Mouse (Mus musculus): ENCODE results near the gene Lyzl4. TPM values are rescaled to one million over a fixed set of nuclear protein-coding genes. Genes with fewer than 3 reads are reported as not detected.

Lyzl4 gene
- polyA plus RNA-seq, 1 experiment from 2014 or later: not detected

DNA sequence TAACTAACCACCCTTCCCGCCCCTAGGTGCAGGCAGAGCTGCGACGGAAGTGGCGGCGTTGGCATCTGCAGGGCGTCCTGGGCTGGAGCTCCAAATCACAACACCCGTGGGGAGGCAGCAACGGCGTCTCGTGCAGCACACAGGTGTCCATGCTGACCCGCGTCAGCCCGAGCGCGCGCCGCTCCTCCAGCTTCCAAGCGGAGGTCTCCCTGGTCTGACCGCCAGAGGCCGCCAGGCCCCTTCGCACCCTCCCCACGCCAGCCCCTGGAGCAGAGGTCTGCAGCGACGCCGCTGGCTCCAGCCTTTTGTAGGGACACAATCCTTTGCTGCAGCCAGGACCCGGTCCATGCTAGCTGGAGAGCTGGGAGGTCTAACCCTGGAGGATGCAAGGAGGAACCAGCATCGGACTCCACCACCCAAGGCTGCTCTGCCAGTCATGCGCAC lies 27.5 kb upstream of the Lyzl4 start:
- H3K9me3 ChIP-seq (ENCODE audit: low read depth, low read length): no peaks in the 10 kb centered on the region
- H3K4me1 ChIP-seq (ENCODE audit: insufficient read depth): peaks cover 8% of the 10 kb centered on the region
- WGBS: 1% methylated on average over 28 of the region's 28 CpGs
- H3K9ac ChIP-seq: peak overlapping the region; percentile 46
- peak overlapping the region; percentile 58 for H3K4me2 ChIP-seq
- H3K4me3 ChIP-seq (ENCODE audit: low read depth, low read length): peak overlapping the region; percentile 24
- no peak overlapping the region for H3K27ac ChIP-seq (ENCODE audit: low read depth)
- DNase-seq (peak; percentile 86), ATAC-seq (ENCODE audit: insufficient read depth) (peak; percentile 78; the same call in 1 of the 2 replicates)
- no peaks in the 10 kb centered on the region for H3K36me3 ChIP-seq (ENCODE audit: insufficient read depth)
- peak; percentile 89 for TF ChIP-seq CTCF (IDR thresholded peaks at IDR 0.05; ENCODE audit: low read depth)
- H3K27me3 ChIP-seq (ENCODE audit: insufficient read depth, low read length): peaks cover 22% of the 10 kb centered on the region

DNA sequence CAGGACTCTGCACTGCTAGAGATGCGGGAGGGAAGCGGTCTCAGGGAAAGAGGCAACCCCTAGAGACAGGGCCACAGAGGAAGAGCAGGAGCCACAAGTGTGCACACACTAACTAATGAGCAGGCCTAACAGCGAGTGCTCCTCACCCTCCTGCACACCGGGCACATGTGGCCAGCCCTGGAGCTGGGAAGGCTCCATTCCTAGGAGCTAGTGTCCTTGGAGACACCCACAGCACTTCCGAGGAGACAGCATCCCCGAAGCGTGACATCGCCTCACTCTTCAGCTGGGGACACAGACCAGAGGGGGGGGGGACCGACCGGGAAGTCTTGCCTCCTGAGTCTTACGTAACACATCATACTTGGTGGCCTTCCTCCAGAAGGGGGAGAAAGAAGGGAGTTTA lies 25.9 kb upstream of the Lyzl4 start:
- Histone ChIP-seq H3K9me3 (ENCODE audit: low read depth, low read length) (no peaks in the 10 kb centered on the region), H3K36me3 (ENCODE audit: insufficient read depth) (no peaks in the 10 kb centered on the region), H3K4me2 (no peak overlapping the region), H3K27ac (ENCODE audit: low read depth) (no peak overlapping the region), H3K4me3 (ENCODE audit: low read depth, low read length) (no peak overlapping the region), H3K27me3 (ENCODE audit: insufficient read depth, low read length) (peaks cover 22% of the 10 kb centered on the region), H3K4me1 (ENCODE audit: insufficient read depth) (peaks cover 8% of the 10 kb centered on the region), H3K9ac (no peak overlapping the region)
- no peak for DNase-seq
- no peak for TF ChIP-seq CTCF (IDR thresholded peaks at IDR 0.05; ENCODE audit: low read depth)
- WGBS: 67% methylated on average over 11 of the region's 11 CpGs
- ATAC-seq (ENCODE audit: insufficient read depth): no peak

DNA sequence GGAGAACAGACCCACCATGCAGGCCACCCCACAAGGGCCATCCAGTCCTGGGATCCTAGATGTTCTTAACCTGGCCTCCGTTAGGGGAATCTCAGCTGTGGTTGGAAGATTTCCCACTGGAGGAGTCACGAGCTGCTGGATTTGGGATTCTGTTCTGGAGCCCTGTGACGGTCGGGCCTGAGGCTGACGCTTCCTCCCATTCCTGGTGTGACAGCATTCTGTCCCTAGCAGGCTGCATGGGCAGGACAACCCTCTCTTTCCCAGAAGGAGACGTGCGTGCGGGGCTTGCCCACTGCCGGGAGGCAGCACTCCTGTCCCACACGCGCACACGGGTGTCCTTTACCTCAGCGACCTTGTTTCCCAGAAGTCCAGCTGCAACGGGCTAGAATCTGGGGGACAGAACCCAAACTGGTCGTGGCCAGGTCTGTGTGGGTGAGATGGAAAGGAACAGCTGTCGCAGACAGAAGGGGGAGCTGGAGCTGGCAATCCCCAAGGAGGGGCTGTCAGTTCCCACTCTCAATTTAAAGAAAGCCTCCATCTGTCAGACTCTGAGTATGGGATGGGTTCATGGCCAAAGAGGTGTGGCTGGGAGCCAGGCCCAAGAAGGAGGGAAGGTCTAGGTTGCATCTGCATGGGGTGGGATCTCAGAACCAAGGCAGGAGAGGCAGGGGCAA lies 25.2 kb upstream of the Lyzl4 start:
- no peaks in the 10 kb centered on the region for H3K36me3 ChIP-seq (ENCODE audit: insufficient read depth)
- no peak for TF ChIP-seq CTCF (IDR thresholded peaks at IDR 0.05; ENCODE audit: low read depth)
- no peak overlapping the region for H3K4me3 ChIP-seq (ENCODE audit: low read depth, low read length)
- H3K27ac ChIP-seq (ENCODE audit: low read depth): no peak overlapping the region
- H3K27me3 ChIP-seq (ENCODE audit: insufficient read depth, low read length): peaks cover 22% of the 10 kb centered on the region
- no peak overlapping the region for H3K9ac ChIP-seq
- DNase-seq: peak; percentile 37
- 57% methylated on average over 16 of the region's 16 CpGs for WGBS
- no peak for ATAC-seq (ENCODE audit: insufficient read depth)
- no peak overlapping the region for H3K4me2 ChIP-seq
- no peaks in the 10 kb centered on the region for H3K9me3 ChIP-seq (ENCODE audit: low read depth, low read length)
- H3K4me1 ChIP-seq (ENCODE audit: insufficient read depth): peaks cover 3% of the 10 kb centered on the region

DNA sequence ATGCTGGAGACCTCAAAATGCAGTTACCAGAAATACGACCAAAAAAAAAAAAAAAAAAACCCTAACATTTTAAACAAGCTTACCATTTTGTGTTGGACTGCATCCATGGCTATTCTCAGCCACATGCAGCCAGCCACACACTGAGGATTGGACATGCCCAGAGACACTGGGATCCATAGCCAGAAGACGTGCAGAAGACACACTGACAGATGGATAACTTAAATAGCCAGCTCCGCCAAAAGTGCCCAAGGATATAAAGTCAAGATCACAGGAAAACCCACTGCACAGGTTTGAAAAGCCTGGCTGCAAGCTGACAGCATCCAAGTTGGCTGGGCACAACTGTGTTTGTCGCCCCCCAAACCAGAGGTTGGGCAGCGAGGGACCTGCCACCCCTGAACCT lies 22.2 kb upstream of the Lyzl4 start:
- no peaks in the 10 kb centered on the region for H3K36me3 ChIP-seq (ENCODE audit: insufficient read depth)
- no peak for DNase-seq
- no peak overlapping the region for H3K4me2 ChIP-seq
- H3K4me1 ChIP-seq (ENCODE audit: insufficient read depth): no peaks in the 10 kb centered on the region
- H3K4me3 ChIP-seq (ENCODE audit: low read depth, low read length): no peak overlapping the region
- WGBS: 77% methylated on average over 5 of the region's 5 CpGs
- no peak overlapping the region for H3K9ac ChIP-seq
- no peak for ATAC-seq (ENCODE audit: insufficient read depth)
- H3K9me3 ChIP-seq (ENCODE audit: low read depth, low read length): no peaks in the 10 kb centered on the region
- no peak overlapping the region for H3K27ac ChIP-seq (ENCODE audit: low read depth)
- H3K27me3 ChIP-seq (ENCODE audit: insufficient read depth, low read length): peaks cover 7% of the 10 kb centered on the region
- no peak for TF ChIP-seq CTCF (IDR thresholded peaks at IDR 0.05; ENCODE audit: low read depth)

DNA sequence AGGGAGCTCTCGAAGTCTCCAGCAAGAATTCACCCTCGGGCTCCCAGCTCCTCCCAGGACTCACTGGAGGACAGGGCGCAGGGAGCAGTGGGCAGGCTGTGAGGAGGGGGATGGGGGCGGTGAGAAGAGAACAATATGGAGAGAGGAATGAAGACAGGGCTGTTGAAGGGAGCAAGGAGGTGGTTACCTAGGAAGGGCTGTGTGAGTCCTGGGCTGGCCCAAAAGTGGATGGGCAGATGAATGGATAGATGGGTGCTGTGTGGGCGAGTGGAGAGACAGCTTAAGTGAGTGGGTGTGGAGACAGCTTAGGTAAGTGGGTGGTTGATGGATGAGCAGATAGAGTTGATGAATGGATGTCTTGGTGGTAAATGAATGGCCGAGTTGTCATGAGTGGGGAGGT lies 21.6 kb upstream of the Lyzl4 start:
- H3K36me3 ChIP-seq (ENCODE audit: insufficient read depth): no peaks in the 10 kb centered on the region
- 64% methylated on average over 6 of the region's 6 CpGs for WGBS
- peaks cover under 1% of the 10 kb centered on the region for H3K27me3 ChIP-seq (ENCODE audit: insufficient read depth, low read length)
- H3K4me3 ChIP-seq (ENCODE audit: low read depth, low read length): no peak overlapping the region
- no peaks in the 10 kb centered on the region for H3K4me1 ChIP-seq (ENCODE audit: insufficient read depth)
- H3K9me3 ChIP-seq (ENCODE audit: low read depth, low read length): no peaks in the 10 kb centered on the region
- no peak overlapping the region for H3K27ac ChIP-seq (ENCODE audit: low read depth)
- no peak for TF ChIP-seq CTCF (IDR thresholded peaks at IDR 0.05; ENCODE audit: low read depth)
- ATAC-seq (ENCODE audit: insufficient read depth) (no peak), DNase-seq (no peak)
- H3K4me2 ChIP-seq: no peak overlapping the region
- H3K9ac ChIP-seq: no peak overlapping the region

DNA sequence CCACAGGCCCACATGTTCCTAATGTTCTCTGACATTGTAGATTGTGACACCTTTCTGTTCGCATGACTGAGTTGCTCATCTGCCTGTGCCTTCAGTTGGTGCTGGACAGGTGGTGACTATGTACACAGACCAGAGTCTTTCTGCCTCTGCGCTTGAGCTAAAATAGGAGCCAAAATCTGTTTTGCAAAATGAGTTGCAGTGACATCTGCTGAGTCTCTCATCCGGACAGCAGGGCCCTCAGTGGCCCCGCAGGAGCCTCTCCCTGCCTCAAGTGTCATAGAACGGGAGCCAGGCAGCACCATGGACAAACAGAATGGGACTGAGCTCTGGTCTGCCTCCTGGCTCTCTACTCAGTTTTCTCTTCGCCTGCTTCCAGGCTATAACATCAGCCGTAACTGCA lies 17.9 kb upstream of the Lyzl4 start:
- no peak for DNase-seq
- no peaks in the 10 kb centered on the region for H3K9me3 ChIP-seq (ENCODE audit: low read depth, low read length)

DNA sequence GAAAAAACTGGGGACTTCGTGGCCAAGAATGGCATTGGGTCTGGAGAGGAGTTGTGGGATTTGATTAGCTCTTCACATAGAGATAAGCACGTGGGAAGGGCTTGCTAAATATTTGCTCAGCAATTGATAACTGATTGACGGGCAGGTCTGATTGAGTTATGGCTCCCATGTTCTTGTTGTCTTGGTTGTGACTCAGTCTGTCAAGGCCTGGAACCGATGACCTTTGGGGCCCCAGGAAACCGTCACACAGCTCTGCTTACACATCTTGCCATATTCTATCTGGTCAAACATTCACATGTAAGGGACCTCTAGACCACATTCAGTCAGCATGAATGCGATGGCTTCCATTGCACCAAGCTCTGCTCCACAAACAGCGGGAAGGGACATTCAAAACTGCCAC lies 16.4 kb upstream of the Lyzl4 start:
- Histone ChIP-seq H3K36me3 (ENCODE audit: insufficient read depth) (no peaks in the 10 kb centered on the region), H3K4me3 (ENCODE audit: low read depth, low read length) (no peak overlapping the region), H3K4me1 (ENCODE audit: insufficient read depth) (no peaks in the 10 kb centered on the region), H3K9me3 (ENCODE audit: low read depth, low read length) (no peaks in the 10 kb centered on the region), H3K27ac (ENCODE audit: low read depth) (no peak overlapping the region), H3K27me3 (ENCODE audit: insufficient read depth, low read length) (no peaks in the 10 kb centered on the region), H3K9ac (no peak overlapping the region), H3K4me2 (no peak overlapping the region)
- DNase-seq (no peak), ATAC-seq (ENCODE audit: insufficient read depth) (no peak)
- no peak for TF ChIP-seq CTCF (IDR thresholded peaks at IDR 0.05; ENCODE audit: low read depth)
- WGBS: 55% methylated on average over 7 of the region's 7 CpGs

More for the DNA sequence above, 17.9 kb upstream of the Lyzl4 start:
- no peak overlapping the region for H3K27ac ChIP-seq (ENCODE audit: low read depth)
- no peak overlapping the region for H3K4me3 ChIP-seq (ENCODE audit: low read depth, low read length)
- H3K9ac ChIP-seq: no peak overlapping the region
- ATAC-seq (ENCODE audit: insufficient read depth): no peak
- WGBS: 57% methylated on average over 7 of the region's 7 CpGs
- TF ChIP-seq CTCF (IDR thresholded peaks at IDR 0.05; ENCODE audit: low read depth): no peak
- no peaks in the 10 kb centered on the region for H3K27me3 ChIP-seq (ENCODE audit: insufficient read depth, low read length)
- no peak overlapping the region for H3K4me2 ChIP-seq
- no peaks in the 10 kb centered on the region for H3K36me3 ChIP-seq (ENCODE audit: insufficient read depth)
- no peaks in the 10 kb centered on the region for H3K4me1 ChIP-seq (ENCODE audit: insufficient read depth)
